Mouse (Mus musculus) embryonic facial prominence, embryonic 11.5 days (tissue): ENCODE data around the gene Clpx. TPM values are rescaled to one million over a fixed set of nuclear protein-coding genes. Genes with fewer than 3 reads are reported as not detected.
A peak's percentile ranks its signal among the peaks of the same experiment; 100 is the strongest.
"Not testable (repeated sequence)": the region's sequence is repeated elsewhere in the genome, so short reads cannot be mapped to it uniquely, and the experiment has no call there.

ENCODE experiments used
- ATAC-seq: fragments of 200-750 bp; cut with Nextera tagmentation; replicated peaks from 2 replicates; pipeline ENCODE4 v1.8.0; 2017; ENCODE audit warnings: low read depth; ENCODE audit not compliant: insufficient number of reproducible peaks, low FRiP score, low TSS enrichment
- DNase-seq: peaks from one replicate; pipeline ENCODE4 v3.0.0-alpha.2; 2015; ENCODE audit warnings: low spot score
- H3K27ac ChIP-seq: fragments of 300-500 bp; sonication (generic); replicated peaks from 2 replicates; pipeline ENCODE4 v1.5.1; 2014; ENCODE audit warnings: mild to moderate bottlenecking, low read depth, low read length, control low read depth
- H3K27me3 ChIP-seq: fragments of 300-500 bp; sonication (generic); 2 replicates; pipeline ENCODE4 v1.6.1; 2014; ENCODE audit warnings: mild to moderate bottlenecking, low read length, moderate library complexity, mixed read lengths; ENCODE audit not compliant: control insufficient read depth, insufficient read depth
- H3K36me3 ChIP-seq: fragments of 300-500 bp; sonication (generic); replicated peaks from 2 replicates; pipeline ENCODE4 v1.6.1; 2014; ENCODE audit warnings: low read depth, mild to moderate bottlenecking, low read length, moderate library complexity, mixed read lengths; ENCODE audit not compliant: control insufficient read depth, insufficient read depth
- H3K4me1 ChIP-seq: fragments of 300-500 bp; sonication (generic); 2 replicates; pipeline ENCODE4 v1.6.1; 2014; ENCODE audit warnings: low read length, mixed read lengths; ENCODE audit not compliant: control insufficient read depth, insufficient read depth
- H3K4me2 ChIP-seq: fragments of 300-500 bp; sonication (generic); 2 replicates; pipeline ENCODE4 v1.6.1; 2014; ENCODE audit warnings: low read depth, mild to moderate bottlenecking, control low read depth, low read length, moderate library complexity
- H3K4me3 ChIP-seq: fragments of 300-500 bp; sonication (generic); 2 replicates; pipeline ENCODE4 v1.5.1; 2014; ENCODE audit warnings: low read depth, low read length, control low read depth
- H3K9ac ChIP-seq: fragments of 300-500 bp; sonication (generic); replicated peaks from 2 replicates; pipeline ENCODE4 v1.6.1; 2014; ENCODE audit warnings: mild to moderate bottlenecking, control low read depth, low read length
- H3K9me3 ChIP-seq: fragments of 300-500 bp; sonication (generic); replicated peaks from 2 replicates; pipeline ENCODE4 v1.6.1; 2016; ENCODE audit warnings: mild to moderate bottlenecking, low read length, inconsistent platforms, mixed read lengths; ENCODE audit not compliant: control insufficient read depth
- WGBS: fragments of 180-500 bp; shearing (Covaris S2); extraction: QIAGEN DNeasy Blood & Tissue Kit; methylation state at CpG from one replicate; pipeline ENCODE4 v1.1.7; 2014; 5-methylcytosine and 5-hydroxymethylcytosine counted together
- polyA plus RNA-seq: library from polyadenylated mRNA; unstranded; fragments of >200 nt; fragmentation: Nextera tagmentation; extraction: Ambion mirVana; gene quantifications from 2 replicates; pipeline ENCODE4 v1.2.1, GENCODE M21; 2014

Gene Clpx
- polyA plus RNA-seq, 1 experiment from 2014 or later = 64.3 TPM

- H3K4me2 ChIP-seq = no peak overlapping the region
- no peak overlapping the region for H3K9ac ChIP-seq
- no peak overlapping the region for H3K27ac ChIP-seq
- no peaks in the 10 kb centered on the region for H3K4me1 ChIP-seq
- WGBS = 91% methylated on average over 2 of the region's 2 CpGs
- H3K9me3 ChIP-seq = no peaks in the 10 kb centered on the region
- DNase-seq (no peak), ATAC-seq (no peak)
- H3K36me3 ChIP-seq = no peaks in the 10 kb centered on the region
- H3K4me3 ChIP-seq = no peak overlapping the region
- H3K27me3 ChIP-seq = no peaks in the 10 kb centered on the region
Observed at GRCm38 (mm10) chr9:65261591-65262230, 32.3 kb upstream of the Clpx start.

GRCm38 (mm10) chr9:65262641-65263120, 31.4 kb upstream of the Clpx start:
- DNase-seq (no peak), ATAC-seq (no peak)
- no peaks in the 10 kb centered on the region for H3K36me3 ChIP-seq
- no peaks in the 10 kb centered on the region for H3K27me3 ChIP-seq
- H3K4me1 ChIP-seq = no peaks in the 10 kb centered on the region
- H3K4me2 ChIP-seq = no peak overlapping the region
- WGBS = 87% methylated on average over 3 of the region's 3 CpGs
- H3K4me3 ChIP-seq = no peak overlapping the region
- no peaks in the 10 kb centered on the region for H3K9me3 ChIP-seq
- H3K9ac ChIP-seq = no peak overlapping the region
- no peak overlapping the region for H3K27ac ChIP-seq

GRCm38 (mm10) chr9:65264959-65265358, 29.1 kb upstream of the Clpx start, which contains the start of gene Cilp:
TSS of gene Cilp (plus strand) at chr9:65265180.
- H3K9ac ChIP-seq = no peak within 1 kb of the TSS
- ATAC-seq = no peak
- no peaks in the 10 kb centered on the region for H3K27me3 ChIP-seq
- H3K4me3 ChIP-seq = no peak within 1 kb of the TSS
- H3K27ac ChIP-seq = no peak within 1 kb of the TSS
- no peaks in the 10 kb centered on the region for H3K4me1 ChIP-seq
- H3K36me3 ChIP-seq = no peaks in the 10 kb centered on the region
- DNase-seq = no peak
- WGBS = 51% methylated on average over 5 of the region's 5 CpGs
- H3K9me3 ChIP-seq = no peaks in the 10 kb centered on the region
- H3K4me2 ChIP-seq = no peak within 1 kb of the TSS

GRCm38 (mm10) chr9:65267742-65268515, 26.1 kb upstream of the Clpx start:
- Histone ChIP-seq H3K27me3 (no peaks in the 10 kb centered on the region), H3K4me3 (no peak overlapping the region), H3K4me1 (no peaks in the 10 kb centered on the region), H3K27ac (peak overlapping the region; percentile 17; the same call in 1 of the 2 replicates), H3K36me3 (no peaks in the 10 kb centered on the region), H3K9me3 (no peaks in the 10 kb centered on the region), H3K9ac (peak overlapping the region; percentile 30), H3K4me2 (no peak overlapping the region)
- DNase-seq (peak; percentile 32), ATAC-seq (no peak; the same call in 1 of the 2 replicates)
- 32% methylated on average over 7 of the region's 7 CpGs for WGBS

- Histone ChIP-seq H3K4me2 (no peak overlapping the region), H3K27ac (no peak overlapping the region), H3K9me3 (no peaks in the 10 kb centered on the region), H3K9ac (no peak overlapping the region), H3K27me3 (no peaks in the 10 kb centered on the region), H3K4me1 (no peaks in the 10 kb centered on the region), H3K36me3 (no peaks in the 10 kb centered on the region), H3K4me3 (no peak overlapping the region)
- DNase-seq (no peak), ATAC-seq (no peak)
- 87% methylated on average over 13 of the region's 13 CpGs for WGBS
Observed at GRCm38 (mm10) chr9:65273048-65273809, 20.8 kb upstream of the Clpx start.

- Histone ChIP-seq H3K27ac (no peak overlapping the region), H3K4me1 (no peaks in the 10 kb centered on the region), H3K27me3 (no peaks in the 10 kb centered on the region), H3K9ac (no peak overlapping the region), H3K9me3 (no peaks in the 10 kb centered on the region), H3K4me3 (no peak overlapping the region), H3K4me2 (no peak overlapping the region), H3K36me3 (no peaks in the 10 kb centered on the region)
- ATAC-seq = no peak
- DNase-seq = no peak
- WGBS = 78% methylated on average over 4 of the region's 4 CpGs
Observed at GRCm38 (mm10) chr9:65273873-65274272, 20.2 kb upstream of the Clpx start.

GRCm38 (mm10) chr9:65274851-65275250, 19.2 kb upstream of the Clpx start:
- H3K27ac ChIP-seq, H3K27me3 ChIP-seq, H3K9me3 ChIP-seq, H3K4me3 ChIP-seq, H3K4me2 ChIP-seq, H3K36me3 ChIP-seq, H3K9ac ChIP-seq, DNase-seq, H3K4me1 ChIP-seq, ATAC-seq: not testable (repeated sequence)
- 78% methylated on average over 3 of the region's 3 CpGs for WGBS
